Mouse (Mus musculus) hindbrain, embryonic 10.5 days (tissue): Measurements from ENCODE around the gene Limd2. TPM values are rescaled to one million over a fixed set of nuclear protein-coding genes. Genes with fewer than 3 reads are reported as not detected.
A peak's percentile ranks its signal among the peaks of the same experiment; 100 is the strongest.
"Not testable (repeated sequence)": the region's sequence is repeated elsewhere in the genome, so short reads cannot be mapped to it uniquely, and the experiment has no call there.

ENCODE experiments used
- DNase-seq: peaks from one replicate; pipeline ENCODE4 v3.0.0-alpha.2; 2017; ENCODE audit warnings: low spot score
- H3K27ac ChIP-seq: fragments of 300-500 bp; sonication (generic); 2 replicates; pipeline ENCODE4 v1.5.1; 2016; ENCODE audit warnings: mild to moderate bottlenecking, moderate library complexity
- H3K27me3 ChIP-seq: fragments of 300-500 bp; sonication (generic); 2 replicates; pipeline ENCODE4 v1.6.1; 2016; ENCODE audit warnings: mild to moderate bottlenecking; ENCODE audit not compliant: poor library complexity, insufficient read depth, severe bottlenecking
- H3K36me3 ChIP-seq: fragments of 300-500 bp; sonication (generic); 2 replicates; pipeline ENCODE4 v1.6.1; 2016; ENCODE audit warnings: mild to moderate bottlenecking, moderate library complexity
- H3K4me1 ChIP-seq: fragments of 300-500 bp; sonication (generic); replicated peaks from 2 replicates; pipeline ENCODE4 v1.6.1; 2016; ENCODE audit warnings: mild to moderate bottlenecking
- H3K4me3 ChIP-seq: fragments of 300-500 bp; sonication (generic); 2 replicates; pipeline ENCODE4 v1.5.1; 2016; ENCODE audit warnings: mild to moderate bottlenecking, moderate library complexity
- H3K9me3 ChIP-seq: fragments of 300-500 bp; sonication (generic); 2 replicates; pipeline ENCODE4 v1.6.1; 2016; ENCODE audit warnings: mild to moderate bottlenecking, moderate library complexity
- WGBS: fragments of 180-500 bp; shearing (Covaris S2); methylation state at CpG from one replicate; pipeline ENCODE4 v1.1.7; 2016; 5-methylcytosine and 5-hydroxymethylcytosine counted together
- polyA plus RNA-seq: library from polyadenylated mRNA; unstranded; fragments of >200 nt; fragmentation: Nextera tagmentation; extraction: Ambion mirVana; gene quantifications from 2 replicates; pipeline ENCODE4 v1.2.1, GENCODE M21; 2016

Gene Limd2
- polyA plus RNA-seq, 1 experiment from 2014 or later: 418 TPM

DNA sequence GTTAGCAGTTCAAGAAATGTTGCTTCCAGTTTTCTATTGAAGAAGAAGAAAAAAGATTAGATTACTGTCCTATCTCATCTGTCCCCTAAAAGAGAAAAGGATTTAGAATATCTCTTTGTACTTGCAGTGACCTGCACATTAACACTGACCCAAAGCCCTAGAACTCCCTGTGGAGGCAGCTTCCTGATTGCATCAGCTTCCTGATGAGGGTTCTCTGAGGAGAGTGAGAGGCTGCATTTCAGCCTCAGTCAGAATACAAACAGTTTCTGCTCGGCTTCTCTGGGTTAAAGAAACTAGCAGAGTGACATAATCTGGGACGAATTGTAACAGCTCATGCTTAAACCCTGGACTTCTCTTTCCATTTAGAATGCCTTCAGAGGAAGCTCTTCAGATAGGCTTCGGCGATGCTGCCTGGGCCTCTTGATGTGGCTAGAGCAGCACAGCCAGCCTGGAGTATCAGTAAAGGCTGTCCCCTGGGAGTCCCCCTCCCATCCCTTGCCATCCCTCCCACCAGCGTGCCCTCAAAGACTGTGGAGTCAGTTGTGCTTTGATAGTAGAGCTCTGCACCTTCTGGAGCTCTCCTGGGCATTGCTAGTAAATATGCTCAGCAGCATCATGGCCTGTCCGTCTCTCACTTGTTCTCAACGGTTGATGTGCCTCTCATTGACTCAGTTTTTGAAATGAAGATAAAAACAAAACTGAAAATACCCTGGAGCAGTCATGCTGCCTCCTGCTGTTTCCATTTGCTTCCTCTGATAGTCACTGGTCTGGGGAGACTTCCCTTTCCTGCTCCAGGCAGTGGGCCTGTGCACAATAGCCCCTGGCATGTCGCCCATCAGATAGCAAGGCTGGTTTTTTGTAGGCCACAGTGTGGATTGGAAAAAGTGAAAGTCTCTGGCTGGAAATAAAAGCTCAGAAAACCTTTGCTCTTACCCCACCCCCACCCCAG is 25.8 kb downstream of the Limd2 start:
- Histone ChIP-seq H3K4me1 (peaks cover 10% of the 10 kb centered on the region), H3K27ac (peak overlapping the region; percentile 74), H3K36me3 (peaks cover 63% of the 10 kb centered on the region), H3K9me3 (no peaks in the 10 kb centered on the region), H3K27me3 (no peaks in the 10 kb centered on the region), H3K4me3 (0 out of 2 replicates have a peak overlapping the region, but pooled peaks have one; percentile 5)
- 35% methylated on average over 8 of the region's 8 CpGs for WGBS
- DNase-seq: no peak

DNA sequence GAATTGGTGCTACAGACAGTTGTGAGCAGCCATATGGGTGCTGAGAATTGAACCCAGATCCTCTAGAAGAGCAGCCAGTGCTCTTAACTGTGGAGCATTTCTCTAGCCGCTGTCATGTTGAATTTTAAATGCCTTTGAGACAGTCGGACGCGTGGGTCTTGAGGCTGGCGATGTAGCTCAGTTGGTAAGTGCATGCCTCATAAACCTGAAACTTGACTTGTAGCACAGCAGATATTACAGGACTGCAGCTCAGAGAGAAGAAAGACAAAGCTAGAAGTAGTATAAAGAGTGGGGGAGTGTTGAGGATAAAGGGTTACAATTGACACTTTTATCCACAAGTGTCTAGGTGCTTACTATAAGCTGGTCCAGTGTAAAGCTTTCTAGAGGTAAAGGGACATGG is 28.1 kb downstream of the Limd2 start:
- H3K27me3 ChIP-seq: no peaks in the 10 kb centered on the region
- H3K9me3 ChIP-seq: no peaks in the 10 kb centered on the region
- H3K27ac ChIP-seq: no peak overlapping the region
- no peak overlapping the region for H3K4me3 ChIP-seq
- H3K4me1 ChIP-seq: peaks cover 10% of the 10 kb centered on the region
- H3K36me3 ChIP-seq: peaks cover 70% of the 10 kb centered on the region
- DNase-seq: no peak
- WGBS: 92% methylated on average over 5 of the region's 5 CpGs

DNA sequence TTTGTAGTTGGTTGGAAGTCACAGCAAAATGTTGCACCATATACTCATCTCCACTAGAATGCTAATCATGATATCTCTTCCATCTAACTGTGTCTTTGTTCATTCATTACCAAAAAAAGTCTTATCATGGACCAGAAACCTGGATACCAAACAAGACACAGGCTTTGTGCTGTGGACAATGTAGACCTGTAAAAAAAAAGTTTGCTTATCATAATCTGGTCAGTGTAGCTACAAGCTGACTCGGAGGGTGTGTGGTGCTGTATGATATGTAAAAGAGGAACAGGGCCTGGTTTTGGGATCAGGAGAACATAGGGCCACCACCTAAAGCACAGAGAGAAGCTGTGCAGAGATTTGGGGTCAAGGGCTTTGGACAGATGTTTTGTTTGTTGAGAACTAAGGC is 31.2 kb downstream of the Limd2 start:
- H3K9me3 ChIP-seq: no peaks in the 10 kb centered on the region
- H3K36me3 ChIP-seq: peaks cover 65% of the 10 kb centered on the region
- no peak for DNase-seq
- H3K4me3 ChIP-seq: no peak overlapping the region
- H3K27ac ChIP-seq: no peak overlapping the region
- WGBS: 88% methylated on average over 1 of the region's 1 CpGs
- no peaks in the 10 kb centered on the region for H3K27me3 ChIP-seq
- peaks cover 1% of the 10 kb centered on the region; the same call in 1 of the 2 replicates for H3K4me1 ChIP-seq

DNA sequence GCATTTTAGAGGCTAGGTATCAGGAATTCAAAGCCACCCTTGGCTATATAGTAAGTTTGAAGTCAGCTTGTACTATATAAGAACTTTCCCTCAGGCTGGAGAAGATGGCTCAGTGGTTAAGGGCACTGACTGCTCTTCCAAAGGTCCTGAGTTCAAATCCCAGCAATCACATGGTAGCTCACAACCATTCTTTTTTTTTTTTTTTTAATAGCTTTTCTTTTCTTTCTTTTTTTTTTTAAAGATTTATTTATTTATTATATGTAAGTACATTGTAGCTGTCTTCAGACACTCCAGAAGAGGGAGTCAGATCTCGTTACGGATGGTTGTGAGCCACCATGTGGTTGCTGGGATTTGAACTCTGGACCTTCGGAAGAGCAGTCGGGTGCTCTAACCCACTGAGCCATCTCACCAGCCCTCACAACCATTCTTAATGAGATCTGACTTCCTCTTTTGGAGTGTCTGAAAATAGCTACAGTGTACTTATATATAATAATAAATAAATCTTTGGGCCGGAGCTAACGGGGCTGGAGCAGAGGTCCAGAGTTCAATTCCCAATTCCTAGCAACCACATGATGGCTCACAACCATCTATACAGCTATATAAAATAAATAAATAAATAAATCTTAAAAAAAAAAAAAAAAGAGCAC is 33.8 kb downstream of the Limd2 start:
- DNase-seq, H3K4me3 ChIP-seq, H3K4me1 ChIP-seq, H3K27me3 ChIP-seq, H3K27ac ChIP-seq, H3K9me3 ChIP-seq: not testable (repeated sequence)
- WGBS: 93% methylated on average over 6 of the region's 6 CpGs
- peaks cover 77% of the 10 kb centered on the region for H3K36me3 ChIP-seq

DNA sequence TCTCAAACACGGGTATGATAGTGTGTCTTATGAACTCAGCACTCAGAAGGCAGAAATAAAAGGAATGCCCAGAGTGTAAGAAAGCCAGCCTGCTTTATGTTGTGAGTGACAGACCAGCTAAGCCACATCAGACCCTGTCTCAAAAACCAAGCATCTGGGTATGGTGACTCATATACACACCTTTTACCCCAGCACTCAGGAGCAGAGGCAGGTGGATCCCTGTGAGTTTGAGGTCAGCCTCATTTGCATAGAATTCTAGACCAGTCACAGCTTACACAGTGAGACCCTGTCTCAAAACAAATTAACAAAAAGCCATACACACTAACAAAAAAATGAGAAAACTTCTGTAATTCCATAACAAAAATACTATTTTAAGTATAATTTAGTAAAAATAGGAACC is 34.8 kb downstream of the Limd2 start:
- H3K27me3 ChIP-seq: no peaks in the 10 kb centered on the region
- no peak overlapping the region for H3K4me3 ChIP-seq
- DNase-seq: no peak
- 77% methylated on average over 1 of the region's 1 CpGs for WGBS
- H3K27ac ChIP-seq: no peak overlapping the region
- H3K9me3 ChIP-seq: no peaks in the 10 kb centered on the region
- no peaks in the 10 kb centered on the region for H3K4me1 ChIP-seq
- H3K36me3 ChIP-seq: peaks cover 87% of the 10 kb centered on the region

DNA sequence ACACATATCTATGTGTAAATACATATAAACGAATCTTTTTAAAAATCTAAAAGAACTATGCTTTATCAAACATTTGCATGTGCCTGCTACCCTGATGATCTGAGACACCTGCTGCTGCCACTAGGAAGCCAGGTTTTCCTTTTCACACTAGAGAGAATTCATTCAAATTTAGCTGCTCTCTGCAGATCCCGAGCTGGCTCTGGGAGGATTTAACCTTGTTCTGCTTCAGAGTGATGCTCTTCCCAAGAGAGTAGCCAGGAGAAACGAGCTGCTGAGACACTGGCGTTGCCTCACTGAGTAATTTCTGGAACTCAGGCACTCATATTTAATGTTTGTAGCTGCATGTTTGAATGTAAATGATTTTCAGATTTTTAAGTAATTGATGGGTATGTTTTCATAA is 35.9 kb downstream of the Limd2 start:
- no peak for DNase-seq
- no peaks in the 10 kb centered on the region for H3K9me3 ChIP-seq
- H3K36me3 ChIP-seq: peaks cover 85% of the 10 kb centered on the region
- 88% methylated on average over 4 of the region's 4 CpGs for WGBS
- H3K27me3 ChIP-seq: no peaks in the 10 kb centered on the region
- no peaks in the 10 kb centered on the region for H3K4me1 ChIP-seq
- H3K27ac ChIP-seq: no peak overlapping the region
- H3K4me3 ChIP-seq: no peak overlapping the region

DNA sequence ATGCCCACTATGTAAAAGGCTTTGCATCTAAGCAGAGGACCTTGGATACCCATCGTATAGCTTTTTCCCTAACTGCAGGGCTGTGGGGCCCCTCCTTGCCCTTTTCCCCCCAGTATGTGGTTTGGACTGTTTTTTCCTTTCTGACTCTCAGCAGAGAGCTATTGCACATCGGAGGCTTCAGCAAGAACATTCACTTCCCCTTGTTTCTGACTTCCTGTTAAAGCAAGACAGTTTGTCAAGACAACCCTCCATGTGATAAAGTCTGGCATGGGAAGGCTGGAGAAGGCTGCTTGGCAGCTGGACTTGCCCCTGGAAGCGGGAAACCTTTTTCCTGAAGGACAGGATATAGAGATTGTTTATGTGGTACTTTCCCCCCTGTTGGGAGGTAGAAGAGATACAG is 37.9 kb downstream of the Limd2 start:
- H3K27ac ChIP-seq: no peak overlapping the region
- no peak overlapping the region for H3K4me3 ChIP-seq
- 87% methylated on average over 3 of the region's 3 CpGs for WGBS
- peaks cover 88% of the 10 kb centered on the region for H3K36me3 ChIP-seq
- no peaks in the 10 kb centered on the region for H3K27me3 ChIP-seq
- no peak for DNase-seq
- no peaks in the 10 kb centered on the region for H3K4me1 ChIP-seq
- no peaks in the 10 kb centered on the region for H3K9me3 ChIP-seq

DNA sequence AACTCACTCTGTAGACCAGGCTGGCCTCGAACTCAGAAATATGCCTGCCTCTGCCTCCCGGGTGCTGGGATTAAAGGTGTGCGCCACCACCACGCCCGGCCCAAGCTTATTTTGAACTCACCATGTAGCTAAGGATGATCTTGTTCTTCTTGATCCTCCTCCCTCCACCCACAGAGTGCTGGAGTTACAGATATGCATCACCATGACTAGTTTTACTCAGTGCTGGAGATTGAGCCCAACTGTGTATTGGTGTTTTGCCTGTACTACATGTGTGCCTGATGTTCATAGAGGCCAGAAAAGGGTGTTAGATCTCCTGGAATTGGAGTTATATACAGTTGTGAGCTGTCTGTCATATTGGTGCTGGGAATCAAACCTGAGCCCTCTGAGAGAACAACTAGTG is 38.4 kb downstream of the Limd2 start:
- no peak overlapping the region for H3K4me3 ChIP-seq
- WGBS: 92% methylated on average over 5 of the region's 5 CpGs
- H3K4me1 ChIP-seq: no peaks in the 10 kb centered on the region
- no peak overlapping the region for H3K27ac ChIP-seq
- no peaks in the 10 kb centered on the region for H3K27me3 ChIP-seq
- H3K9me3 ChIP-seq: no peaks in the 10 kb centered on the region
- DNase-seq: no peak
- H3K36me3 ChIP-seq: peaks cover 92% of the 10 kb centered on the region

DNA sequence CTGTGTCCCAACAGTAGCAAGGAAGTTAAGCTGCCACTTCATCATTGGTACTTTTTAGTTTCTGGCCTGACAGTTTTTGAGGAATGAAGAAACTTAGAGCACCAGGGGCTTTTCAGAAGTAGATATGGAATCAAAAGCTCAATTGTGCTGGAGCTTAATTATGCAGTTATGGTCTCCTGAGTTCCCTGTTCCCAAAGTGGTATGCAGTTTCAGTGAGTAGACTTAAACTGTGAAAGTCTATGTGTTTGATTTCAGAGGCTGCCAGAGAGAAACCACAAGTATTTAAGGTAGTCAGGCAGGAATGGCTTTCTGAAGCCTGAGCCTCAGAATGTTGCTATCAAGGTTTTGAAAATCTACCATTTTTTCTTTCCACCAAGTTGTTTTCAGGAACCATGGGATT is 49.0 kb downstream of the Limd2 start:
- Histone ChIP-seq H3K36me3 (peaks cover 54% of the 10 kb centered on the region), H3K27me3 (no peaks in the 10 kb centered on the region), H3K4me3 (no peak overlapping the region), H3K4me1 (no peaks in the 10 kb centered on the region), H3K9me3 (no peaks in the 10 kb centered on the region), H3K27ac (no peak overlapping the region)
- DNase-seq: no peak

Other genes starting within 250 kb of the Limd2 start
- gene Cyb561, start 207.5 kb downstream of the Limd2 start, polyA plus RNA-seq: 20.0 and 23.6 TPM in 2 replicates
- 1.3 TPM in 2 replicates for gene Ace, start 192.9 kb downstream of the Limd2 start, polyA plus RNA-seq
- gene Ace3, start 166.2 kb downstream of the Limd2 start, polyA plus RNA-seq: not detected in 2 replicates
- 0.52 and 0.61 TPM in 2 replicates for gene Kcnh6, start 152.7 kb downstream of the Limd2 start, polyA plus RNA-seq
- gene Dcaf7, start 124.0 kb downstream of the Limd2 start, polyA plus RNA-seq: 86.5 and 94.7 TPM in 2 replicates
- gene Taco1, start 94.8 kb downstream of the Limd2 start, polyA plus RNA-seq: 10.4 and 14.0 TPM in 2 replicates
- 21.7 and 23.5 TPM in 2 replicates for gene Map3k3, start 76.2 kb downstream of the Limd2 start, polyA plus RNA-seq
- 0.67 TPM in 1 of 2 replicates, not detected in the other for gene Gm10840, start within 50 bp of the Limd2 start, polyA plus RNA-seq
- 37.8 and 46.0 TPM in 2 replicates for gene Strada, start 41.3 kb upstream of the Limd2 start, polyA plus RNA-seq
- 57.7 and 69.0 TPM in 2 replicates for gene Ccdc47, start 55.5 kb upstream of the Limd2 start, polyA plus RNA-seq
- 85.6 and 98.1 TPM in 2 replicates for gene Ddx42, start 56.1 kb upstream of the Limd2 start, polyA plus RNA-seq
- 52.6 and 78.7 TPM in 2 replicates for gene Ftsj3, start 95.2 kb upstream of the Limd2 start, polyA plus RNA-seq
- 371 and 420 TPM in 2 replicates for gene Psmc5, start 95.3 kb upstream of the Limd2 start, polyA plus RNA-seq
- gene Smarcd2, start 112.1 kb upstream of the Limd2 start, polyA plus RNA-seq: 24.9 and 27.3 TPM in 2 replicates
- 0.12 and 0.25 TPM in 2 replicates for gene Tcam1, start 115.8 kb upstream of the Limd2 start, polyA plus RNA-seq
- gene Gh, start 141.0 kb upstream of the Limd2 start, polyA plus RNA-seq: not detected in 2 replicates
- 0.90 and 2.0 TPM in 2 replicates for gene Cd79b, start 153.9 kb upstream of the Limd2 start, polyA plus RNA-seq
- gene Scn4a, start 192.4 kb upstream of the Limd2 start, polyA plus RNA-seq: 0.05 TPM in 2 replicates
- not detected in 2 replicates for gene Prr29, start 204.6 kb upstream of the Limd2 start, polyA plus RNA-seq
- gene Icam2, start 227.2 kb upstream of the Limd2 start, polyA plus RNA-seq: 16.9 and 17.2 TPM in 2 replicates